Mouse (Mus musculus) retina, postnatal 1 day (tissue): Measurements from ENCODE around the gene Ablim2.
A peak's percentile ranks its signal among the peaks of the same experiment; 100 is the strongest.

ENCODE experiments used
- DNase-seq: peaks from one replicate; pipeline ENCODE4 v3.0.0-alpha.2; 2012

The Ablim2 gene

DNA sequence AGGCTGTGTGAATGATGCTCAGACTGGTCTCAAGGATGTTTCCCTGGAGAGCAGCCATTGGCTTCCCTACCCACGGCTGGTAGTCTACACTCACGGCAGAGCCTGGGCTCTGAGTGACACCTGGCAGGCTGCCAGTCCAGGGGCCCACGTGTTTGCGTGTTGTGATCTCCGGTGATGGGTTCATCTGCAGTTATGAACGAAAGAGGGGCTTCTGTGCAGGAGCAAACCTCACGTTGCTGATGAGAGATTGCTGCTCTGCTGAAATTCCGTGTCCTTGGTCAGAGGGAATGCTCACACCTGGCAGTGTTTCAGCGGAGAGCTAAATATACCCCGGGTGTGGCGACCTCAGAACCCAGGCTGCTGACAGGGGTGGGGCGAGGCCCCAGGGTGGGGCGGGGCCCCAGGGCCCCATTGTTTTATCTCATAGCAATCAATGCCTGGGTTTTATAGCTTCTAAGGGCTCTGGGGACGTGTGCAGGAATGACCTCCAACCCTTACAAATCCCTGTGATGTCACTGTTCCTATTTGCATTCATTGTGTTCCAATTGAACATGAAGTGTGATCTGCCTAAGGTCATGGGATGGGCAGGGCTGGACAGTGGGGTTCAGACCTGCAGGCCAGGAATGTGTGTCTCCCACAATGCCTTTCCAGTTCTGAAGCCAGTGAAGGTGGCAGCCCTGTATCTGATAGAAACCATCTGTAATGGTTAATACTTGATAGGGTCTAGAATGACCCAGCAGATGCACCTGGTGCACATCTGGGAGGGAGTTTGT is 13.4 kb downstream of the Ablim2 start:
- DNase-seq = peak; percentile 22

DNA sequence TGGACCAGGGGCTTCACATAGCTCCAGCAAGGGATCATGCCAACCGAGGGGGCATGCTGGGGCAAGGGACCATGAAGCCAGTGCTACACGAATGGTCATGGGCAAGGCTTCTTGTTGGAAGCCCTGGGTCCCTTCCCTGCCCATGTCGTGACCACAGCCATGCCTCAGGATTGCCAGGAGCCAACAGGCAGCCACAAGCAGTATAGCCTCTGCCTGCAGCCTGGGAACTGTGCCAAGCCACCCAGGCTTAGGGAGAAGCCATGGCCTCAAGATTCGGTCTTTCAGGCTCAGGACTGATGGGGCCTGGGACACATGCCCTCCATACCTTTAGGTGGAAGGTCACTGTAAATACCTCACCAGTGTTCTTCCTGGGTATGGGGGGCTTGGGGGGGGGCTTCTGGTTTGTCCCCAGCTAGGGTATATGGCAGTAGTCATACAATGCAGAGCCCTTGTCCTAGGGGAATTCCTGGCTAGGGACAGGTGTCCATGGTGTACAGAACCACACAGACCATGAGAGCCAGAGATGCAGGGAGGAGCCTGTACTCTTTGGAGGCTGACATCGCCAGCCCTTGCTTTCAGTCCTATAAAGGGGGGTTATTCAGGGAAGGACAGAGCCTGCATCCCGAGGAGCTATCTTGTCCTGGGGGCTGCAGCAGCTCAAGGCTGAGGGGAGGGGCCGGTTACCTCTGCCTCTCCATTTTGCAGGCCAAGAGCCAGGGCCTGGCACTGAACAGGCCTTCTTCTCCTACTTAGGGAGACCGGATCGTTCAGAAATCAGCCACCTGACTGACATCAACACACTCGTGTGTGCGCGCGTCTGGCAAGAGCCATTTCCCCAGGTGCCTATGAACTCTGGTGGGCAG is 15.8 kb downstream of the Ablim2 start:
- peak; percentile 32 for DNase-seq

- peak; percentile 26 for DNase-seq
Observed at GRCm38 (mm10) chr5:35774137-35774424, 16.4 kb downstream of the Ablim2 start.

GRCm38 (mm10) chr5:35781116-35781515 is 23.4 kb downstream of the Ablim2 start:
- DNase-seq = peak; percentile 12

- DNase-seq = no peak
Observed at GRCm38 (mm10) chr5:35782648-35783180, 25.0 kb downstream of the Ablim2 start.

GRCm38 (mm10) chr5:35785853-35786252 is 28.2 kb downstream of the Ablim2 start:
- DNase-seq = no peak

DNA sequence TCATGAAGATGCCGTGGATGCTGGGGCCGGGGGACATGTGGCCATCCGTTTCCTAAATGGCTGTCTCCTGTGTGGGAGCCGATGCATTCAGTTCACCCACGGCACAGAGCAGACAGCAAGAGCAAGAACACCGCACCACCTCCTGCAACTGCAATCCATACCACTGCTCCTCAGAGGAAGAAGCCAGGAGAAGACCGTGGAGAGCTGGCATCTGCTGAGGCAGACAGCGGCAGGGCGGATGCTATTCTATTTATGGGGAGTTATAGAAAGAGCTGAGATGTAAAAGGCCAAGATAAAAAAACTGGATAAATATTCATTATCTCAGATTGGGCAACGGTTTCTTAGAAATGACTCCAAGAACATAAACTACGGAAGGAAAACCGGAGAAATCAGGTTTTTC is 30.2 kb downstream of the Ablim2 start:
- no peak for DNase-seq

DNA sequence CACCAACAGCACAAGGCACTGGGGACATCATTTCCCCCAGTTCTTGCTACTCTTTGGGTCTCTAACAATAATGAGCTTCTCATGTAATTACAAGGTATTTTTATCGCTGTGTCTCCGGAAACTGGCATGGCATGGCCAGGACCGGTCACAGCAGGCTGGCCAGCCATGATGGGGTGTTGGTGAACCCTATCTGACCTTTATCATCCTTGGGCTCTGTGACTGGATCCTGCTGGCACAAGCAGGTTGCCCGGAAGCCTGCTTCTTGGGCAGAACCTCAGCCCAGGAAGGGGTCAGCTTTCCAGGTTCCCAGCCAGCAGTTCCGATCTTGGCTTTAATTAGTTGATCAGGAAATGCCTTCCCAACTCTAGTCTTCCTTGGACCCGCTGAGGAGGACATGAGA is 31.0 kb downstream of the Ablim2 start:
- DNase-seq = no peak

- DNase-seq = no peak
Observed at GRCm38 (mm10) chr5:35789697-35790096, 32.0 kb downstream of the Ablim2 start.

DNA sequence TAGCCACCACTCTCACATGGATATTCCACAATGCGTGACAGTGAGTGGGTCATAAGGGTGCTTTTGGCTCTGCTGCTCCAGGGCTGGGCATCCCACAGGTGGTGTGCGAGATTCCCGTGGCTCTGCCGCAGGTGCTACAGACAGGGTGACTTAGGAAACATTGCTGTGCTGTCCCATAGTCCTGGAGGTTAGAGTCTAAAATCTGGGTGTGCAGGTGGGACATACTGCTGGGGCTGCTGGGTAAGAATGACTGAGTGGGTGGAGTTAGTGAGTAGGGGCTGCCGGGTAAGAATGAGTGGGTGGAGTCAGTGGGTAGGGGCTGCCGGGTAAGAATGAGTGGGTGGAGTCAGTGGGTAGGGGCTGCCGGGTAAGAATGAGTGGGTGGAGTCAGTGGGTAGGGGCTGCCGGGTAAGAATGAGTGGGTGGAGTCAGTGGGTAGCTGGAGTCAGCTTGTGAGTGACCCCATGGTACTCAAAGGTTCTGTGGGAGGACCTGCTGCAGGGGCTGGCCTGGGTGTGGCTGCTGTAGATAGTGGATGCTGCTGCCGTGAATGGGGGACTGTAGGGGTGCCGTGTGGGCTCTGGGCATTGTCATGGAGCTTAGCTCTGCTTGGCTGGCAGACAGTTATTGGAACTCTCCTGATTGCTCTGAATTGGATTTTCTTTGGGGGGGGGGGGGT is 32.8 kb downstream of the Ablim2 start:
- no peak for DNase-seq

DNA sequence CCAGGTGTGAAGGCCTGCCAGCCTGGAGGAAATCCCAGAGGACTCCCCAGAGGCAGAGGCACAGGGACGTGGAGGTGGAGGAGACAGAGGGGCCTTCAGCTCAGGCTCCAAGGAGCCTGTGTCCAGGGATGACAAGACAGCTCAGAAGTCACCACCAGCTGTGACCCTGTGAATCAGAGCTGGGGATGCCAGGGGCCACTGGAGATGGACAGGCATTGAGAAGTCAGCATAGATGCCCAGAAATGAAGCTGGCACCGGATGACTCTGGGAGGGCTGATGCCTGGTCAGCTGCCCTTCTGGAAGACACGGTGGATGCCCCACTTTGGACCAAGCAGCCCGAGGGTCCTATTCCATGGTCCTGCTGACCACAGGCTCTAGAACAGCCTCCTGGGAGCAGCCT is 36.3 kb downstream of the Ablim2 start:
- no peak for DNase-seq

DNA sequence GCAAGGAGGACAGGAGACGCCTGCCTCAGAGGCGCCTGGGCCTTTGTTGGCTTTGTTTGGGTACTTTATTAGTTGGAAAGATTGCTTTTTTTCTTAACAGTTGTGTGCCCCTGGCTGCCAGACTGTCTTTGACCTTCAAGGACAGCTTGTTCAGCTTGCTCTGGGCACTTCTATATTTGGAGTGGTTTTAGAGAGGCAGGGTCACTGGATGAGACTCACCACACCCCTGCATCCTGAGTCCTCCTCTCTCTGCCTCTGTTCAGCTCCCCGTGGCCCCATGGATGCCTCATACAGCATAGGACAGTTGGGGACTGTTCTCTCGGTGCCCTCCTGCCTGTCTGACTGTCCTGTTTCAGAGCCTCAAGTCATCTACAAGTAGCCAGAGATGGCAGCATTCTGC is 37.3 kb downstream of the Ablim2 start:
- no peak for DNase-seq

DNA sequence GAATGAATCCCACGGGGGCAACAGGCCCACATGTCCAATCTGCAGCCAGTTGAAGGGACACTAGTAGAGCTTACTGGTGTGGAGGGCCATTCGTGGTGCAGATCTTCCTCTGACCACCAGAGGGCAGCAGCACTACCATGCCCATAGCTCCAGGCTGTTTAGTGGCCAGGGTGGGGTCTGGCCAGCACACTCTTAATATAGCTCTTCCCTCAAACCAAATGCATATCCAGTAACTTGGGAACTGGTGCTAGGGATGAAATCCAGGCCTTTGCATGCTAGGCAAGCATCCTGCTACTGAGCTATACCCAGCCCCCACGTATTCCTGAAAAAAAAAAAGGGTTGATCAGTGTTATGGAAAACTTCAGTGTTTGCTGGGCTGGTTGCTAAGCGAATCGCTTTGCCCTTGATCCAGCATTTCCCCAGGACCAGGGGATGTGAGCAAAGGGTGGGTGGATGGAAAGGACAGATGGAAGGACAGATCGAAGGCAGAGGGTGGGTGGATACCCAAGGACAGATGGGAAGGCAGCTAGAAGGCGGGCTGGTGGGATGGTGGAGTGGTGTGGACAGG is 37.9 kb downstream of the Ablim2 start:
- DNase-seq = peak; percentile 76

DNA sequence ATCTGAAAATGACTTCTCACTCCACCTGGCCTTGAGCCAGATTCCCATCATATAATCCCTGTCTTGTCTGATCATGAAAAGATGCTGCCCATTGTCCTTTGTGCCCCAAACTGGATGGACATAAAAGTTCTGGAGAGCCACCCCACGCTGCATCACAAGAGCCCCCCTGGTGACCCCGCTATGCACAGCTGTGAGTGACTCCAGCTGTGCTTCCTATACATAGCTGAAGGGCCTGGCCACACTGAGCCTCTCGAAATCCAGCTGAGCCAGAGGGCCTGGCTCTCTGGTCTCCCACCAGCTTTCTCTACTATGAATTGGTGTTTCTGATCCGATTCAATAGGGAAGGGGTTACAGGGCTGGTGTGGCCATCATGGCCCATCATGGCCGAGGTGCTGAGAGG is 38.5 kb downstream of the Ablim2 start:
- no peak for DNase-seq

DNA sequence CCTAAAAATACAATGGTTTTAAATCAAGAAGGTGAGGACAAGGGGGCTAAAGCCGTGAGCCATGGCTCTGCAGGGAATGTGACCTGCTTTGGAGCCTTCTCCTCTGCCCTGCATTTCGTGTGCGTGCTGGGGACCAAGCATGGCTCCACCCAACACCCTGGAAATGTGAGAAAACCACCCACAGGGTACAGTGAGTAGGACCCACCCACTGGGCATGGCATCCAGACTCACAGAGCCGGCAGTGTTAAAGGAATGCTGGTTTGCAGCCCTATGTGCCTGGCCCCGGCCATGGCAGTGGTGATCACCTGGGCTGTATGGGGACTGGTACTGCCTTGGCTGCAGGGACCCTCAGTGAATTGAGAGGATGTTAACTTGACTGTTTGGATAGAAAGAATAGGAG is 41.4 kb downstream of the Ablim2 start:
- DNase-seq = no peak

DNA sequence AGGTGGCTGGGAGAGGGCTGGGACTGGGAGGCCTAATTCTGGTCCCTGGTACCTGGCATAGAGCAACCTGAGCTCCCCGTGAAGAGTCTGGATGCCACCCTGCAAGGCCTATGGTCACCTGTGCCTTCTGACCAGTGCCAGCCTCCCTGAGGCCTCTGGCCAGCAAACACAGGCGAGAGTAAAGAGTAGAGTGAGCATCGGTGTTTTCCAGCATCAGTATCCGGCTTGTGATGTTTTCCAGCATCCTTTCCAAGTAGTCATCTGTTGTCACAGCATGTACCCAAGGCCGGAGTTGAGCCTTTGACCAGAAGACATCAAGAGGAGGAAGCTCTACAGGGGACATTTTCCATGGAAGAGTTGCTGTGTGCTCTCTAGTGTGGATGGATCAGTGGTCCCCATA is 45.7 kb downstream of the Ablim2 start:
- DNase-seq = no peak

DNA sequence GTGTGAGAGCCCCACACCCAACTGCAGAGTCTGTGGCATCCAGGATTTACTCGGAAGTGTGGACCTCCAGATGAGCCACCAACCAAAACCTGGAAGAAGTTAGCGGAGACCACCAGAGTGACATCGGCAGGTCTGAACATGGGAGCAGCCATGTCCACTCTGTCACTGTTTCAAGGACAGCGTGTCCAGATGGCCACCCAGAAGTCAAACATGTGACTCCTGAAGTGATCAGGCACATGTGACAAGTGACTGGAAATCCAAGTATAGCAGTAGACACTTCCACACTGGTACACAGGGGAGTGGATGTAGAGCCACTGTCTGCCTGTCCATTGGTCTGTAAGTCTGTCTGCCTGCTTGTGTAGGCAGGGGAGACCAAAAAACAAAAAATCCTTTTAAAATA is 47.0 kb downstream of the Ablim2 start:
- DNase-seq = no peak

DNA sequence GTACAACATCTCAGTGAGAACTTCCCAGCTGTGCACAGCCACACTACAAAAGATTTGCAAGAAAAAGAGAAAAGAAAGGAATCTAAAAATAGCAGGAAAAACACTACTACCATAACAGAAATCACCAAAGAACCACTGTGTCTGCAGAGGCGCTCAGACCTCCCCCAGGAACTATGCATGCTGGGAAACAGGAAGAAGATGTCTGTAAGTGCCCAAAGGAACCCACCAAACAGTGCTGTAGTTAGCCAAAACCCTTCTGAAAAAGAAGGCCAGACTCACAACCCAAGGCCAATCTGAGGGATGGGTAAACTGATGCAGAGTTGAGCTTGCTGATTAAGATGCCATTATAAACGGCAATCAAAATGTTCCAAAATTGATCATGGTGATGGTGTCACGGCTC is 47.5 kb downstream of the Ablim2 start:
- DNase-seq = no peak

DNA sequence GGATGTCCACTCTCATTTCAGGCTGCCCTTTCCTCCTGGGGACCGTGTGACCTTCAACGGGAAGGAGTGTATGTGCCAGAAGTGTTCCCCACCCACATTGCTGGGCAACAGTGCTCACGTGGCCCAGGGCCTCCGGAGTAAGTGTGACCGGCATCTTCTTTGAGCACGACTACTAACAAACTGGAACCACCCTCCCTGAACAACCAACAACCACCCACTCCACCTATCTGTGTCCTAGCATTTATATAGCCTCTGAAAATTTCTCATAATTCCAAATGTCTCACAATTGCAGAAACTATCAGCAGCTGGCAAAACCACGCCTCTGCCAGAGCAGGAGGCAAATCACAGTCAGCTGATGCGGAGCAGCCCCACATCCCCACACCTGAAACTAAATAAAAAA is 49.3 kb downstream of the Ablim2 start:
- no peak for DNase-seq

DNA sequence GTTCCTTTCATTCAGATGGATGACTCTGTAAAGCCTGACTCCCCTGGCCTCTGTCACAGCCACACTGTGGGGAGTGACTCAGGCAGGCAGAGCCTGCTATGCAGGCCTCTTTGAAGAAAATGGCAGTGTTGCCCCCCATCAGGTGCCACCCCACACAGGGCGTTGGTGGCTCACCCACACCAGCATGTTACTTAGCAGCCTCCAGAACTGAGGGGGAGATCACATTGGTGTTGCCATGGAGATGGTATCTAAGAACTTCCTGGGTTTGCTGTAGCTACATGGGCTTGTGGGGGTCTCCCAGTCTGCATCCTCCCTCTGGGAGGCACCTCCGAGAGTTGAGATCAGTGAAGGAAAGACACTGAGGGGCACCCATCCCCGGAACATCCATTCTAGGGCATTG is 52.8 kb downstream of the Ablim2 start:
- DNase-seq = no peak

DNA sequence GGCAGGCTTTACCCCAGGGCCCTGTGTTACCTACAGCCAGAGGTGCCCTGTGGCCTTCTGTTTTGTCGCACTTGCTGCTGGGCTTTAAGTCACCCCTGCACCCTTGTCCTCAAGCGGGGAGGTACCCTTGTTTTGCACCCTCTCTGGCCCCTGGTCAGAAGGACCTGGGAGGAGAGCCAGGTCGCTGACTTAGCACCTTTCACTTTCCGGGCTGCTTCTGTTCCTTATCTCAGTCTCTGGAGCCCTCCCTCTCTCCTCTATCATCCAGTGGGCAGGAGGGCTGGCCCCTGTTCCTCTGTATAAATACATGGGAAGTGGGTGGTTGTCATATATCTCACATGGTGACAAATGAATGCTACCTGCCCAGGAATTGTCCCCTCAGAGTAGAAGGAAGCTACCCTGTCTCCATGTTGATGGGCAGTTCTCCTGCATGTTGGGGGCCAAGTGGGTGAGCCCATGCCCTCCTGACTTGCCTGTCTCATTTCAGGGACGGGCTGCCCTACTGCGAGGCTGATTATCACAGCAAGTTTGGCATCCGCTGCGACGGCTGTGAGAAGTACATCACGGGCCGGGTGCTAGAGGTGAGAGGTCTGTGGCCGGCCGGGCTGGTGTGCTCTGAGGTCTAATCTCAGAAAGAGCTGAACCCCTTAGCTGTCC is 54.1 kb downstream of the Ablim2 start:
- no peak for DNase-seq

DNA sequence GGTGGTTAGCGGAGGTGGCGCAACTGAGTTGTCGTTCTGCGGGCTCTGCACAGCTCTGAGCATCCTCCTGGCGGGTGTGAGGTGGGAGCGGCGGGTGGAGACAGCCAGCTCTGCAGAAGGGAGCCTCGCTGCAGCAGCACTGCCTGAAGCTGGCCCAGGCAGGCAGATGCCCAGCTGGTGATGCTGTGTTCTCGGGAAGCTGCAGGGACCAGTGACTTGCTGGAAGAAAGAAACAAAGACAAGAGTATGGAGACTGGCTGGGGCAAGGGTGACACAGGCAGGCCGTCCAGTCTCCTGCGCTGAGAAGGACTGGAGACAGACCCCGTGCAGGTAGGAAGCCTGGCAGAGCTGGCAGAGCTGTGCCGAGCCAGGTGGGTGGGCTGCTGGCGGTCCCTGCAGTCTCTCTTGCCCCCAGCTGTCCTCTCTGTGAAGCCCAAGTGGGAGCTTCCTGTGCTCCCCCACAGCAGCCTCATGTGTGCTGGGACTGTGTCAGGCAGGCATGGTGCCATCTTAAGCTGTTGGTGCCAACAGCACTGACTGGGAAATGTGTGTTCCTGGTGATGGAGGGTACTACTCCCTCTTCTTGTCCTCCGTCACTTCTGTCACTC is 56.8 kb downstream of the Ablim2 start:
- DNase-seq = peak; percentile 33
